Comparison of ENCODE assay signal across 24 mouse cellular contexts in the genomic region with DNA sequence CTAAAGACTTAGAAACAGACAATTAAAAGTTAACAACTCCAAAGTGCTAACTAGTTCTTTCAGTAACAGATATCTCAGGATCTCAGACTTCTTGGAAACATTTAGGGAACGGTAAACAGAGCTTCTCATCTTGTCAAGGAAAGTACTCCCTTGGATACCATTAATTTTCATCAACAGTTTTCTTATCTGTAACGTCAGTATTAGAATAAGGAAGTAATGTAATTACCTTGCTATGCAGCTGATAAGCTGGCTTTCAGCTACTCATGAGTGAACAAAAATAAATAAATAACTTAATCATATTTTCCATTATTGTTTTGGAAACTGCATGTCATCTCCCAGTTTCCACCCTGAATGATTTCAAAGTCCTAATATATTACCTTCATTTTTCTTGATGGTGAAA.
A peak's percentile ranks its signal among the peaks of the same experiment; 100 is the strongest.
DNase-seq lines count a peak whose midpoint lies in the region; ATAC-seq and TF ChIP-seq lines count a peak whose summit lies in the region.
"Had no signal": no experiment of that assay in that cellular context is flagged by ENCODE, and none has a peak within 500 bp of the region (broad histone marks: within the 10 kb centered on the region; RNA-seq: fewer than 3 reads in every experiment).

No protein-coding gene starts in this region.

- no peak for TF ChIP-seq RAD21 in MEL (IDR thresholded peaks at IDR 0.05; ENCODE audit: low read depth, low read length)

- no peaks in the 10 kb centered on the region for H3K79me2 ChIP-seq in MEL (ENCODE audit: control insufficient read depth, insufficient read depth, low read length, poor library complexity)

- DNase-seq in G1E (ENCODE audit: low spot score), result no peak
- peak; percentile 55 for DNase-seq in MEL (ENCODE audit: low read depth, low spot score)
- DNase-seq in MEL-GATA-1-ER (ENCODE audit: extremely low read depth, low read depth), result peak; percentile 10
- no peak for DNase-seq in adrenal gland, adult 2 months
- DNase-seq in Muller cell, postnatal 12 days (ENCODE audit: inconsistent ontology term), result no peak
- DNase-seq: adrenal gland, adult 8-10 months; adrenal gland, postnatal 10 days; adrenal gland, postnatal 14 days; adrenal gland, postnatal 25 days; adrenal gland, postnatal 36 days; B cell, adult 2 months; cerebellum, adult 11 months; cerebellum, adult 11-12 months; cerebellum, adult 18-20 months; cerebellum, adult 2 months; cerebellum, adult 8-10 months; cerebellum, adult 9-10 months; cerebellum, adult 9-11 months; cerebellum, postnatal 10 days had no signal

- no peaks in the 10 kb centered on the region for H3K27me3 ChIP-seq in G1E (ENCODE audit: insufficient read depth, low read length)
- no peaks in the 10 kb centered on the region for H3K27me3 ChIP-seq in MEL (ENCODE audit: control insufficient read depth in 1 of 2, insufficient read depth in 2 of 2, low read length in 2 of 2)
- no peaks in the 10 kb centered on the region for H3K27me3 ChIP-seq in kidney, embryonic 16.5 days (ENCODE audit: insufficient read depth, low read length)
- H3K27me3 ChIP-seq: CH12.LX, Patski had no signal

- TF ChIP-seq EP300 in MEL (IDR thresholded peaks at IDR 0.05; ENCODE audit: low read depth in 1 of 2, low read length in 2 of 2), result peak; percentile 86 to 92

- H3K36me3 ChIP-seq in G1E (replicated peaks) (no peaks in the 10 kb centered on the region), MEL (ENCODE audit: control insufficient read depth in 1 of 2, insufficient read depth in 2 of 2, low read length in 2 of 2) (peaks cover 0 to 6% of the 10 kb centered on the region in 2 experiments; a peak in 2 of 4 replicates)
- no peaks in the 10 kb centered on the region for H3K36me3 ChIP-seq in kidney, embryonic 16.5 days (ENCODE audit: insufficient read depth, low read length)

- no peak overlapping the region for H3K4me3 ChIP-seq in G1E (ENCODE audit: low read depth, low read length)
- no peak overlapping the region for H3K4me3 ChIP-seq in MEL (ENCODE audit: control insufficient read depth in 1 of 2, insufficient read depth in 1 of 2, low read depth in 2 of 2, low read length in 2 of 2)
- no peak overlapping the region for H3K4me3 ChIP-seq in kidney, embryonic 16.5 days (ENCODE audit: low read length)

- no peak overlapping the region for H3K9ac ChIP-seq in MEL (ENCODE audit: control insufficient read depth, low read depth, low read length, poor library complexity, severe bottlenecking)
- H3K9ac ChIP-seq in kidney, embryonic 16.5 days (replicated peaks; ENCODE audit: low read length), result no peak overlapping the region

- peak; percentile 50; the same call in 1 of the 2 replicates for ATAC-seq in G1E (ENCODE audit: extremely low read depth, insufficient number of reproducible peaks, low FRiP score, poor library complexity, severe bottlenecking)
- ATAC-seq in kidney, embryonic 16.5 days (ENCODE audit: low FRiP score, low TSS enrichment), result no peak
- ATAC-seq: activated CD4-positive, CD25-positive, alpha-beta regulatory T cell, adult 4 months; CD4-positive, CD25-positive, alpha-beta regulatory T cell, adult 4 months; Patski had no signal

- no peak overlapping the region for H3K27ac ChIP-seq in MEL (ENCODE audit: control insufficient read depth, low read depth, low read length)
- H3K27ac ChIP-seq in kidney, embryonic 16.5 days (ENCODE audit: low read length), result no peak overlapping the region

- H3K4me1 ChIP-seq in G1E (ENCODE audit: insufficient read depth, low read depth, low read length) (no peaks in the 10 kb centered on the region), MEL (ENCODE audit: control insufficient read depth in 1 of 2, insufficient read depth in 2 of 2, low read length in 2 of 2) (0 out of 4 replicates have a peak, but pooled peaks cover 0 to 2% of the 10 kb centered on the region in 2 experiments)
- no peaks in the 10 kb centered on the region for H3K4me1 ChIP-seq in kidney, embryonic 16.5 days (ENCODE audit: insufficient read depth, low read length)

- no peak overlapping the region for H3K4me2 ChIP-seq in kidney, embryonic 16.5 days (replicated peaks; ENCODE audit: low read depth, low read length)

- H3K9me3 ChIP-seq in G1E (replicated peaks) (no peaks in the 10 kb centered on the region), MEL (replicated peaks; ENCODE audit: insufficient read depth, low read length) (no peaks in the 10 kb centered on the region)
- no peaks in the 10 kb centered on the region for H3K9me3 ChIP-seq in kidney, embryonic 16.5 days (ENCODE audit: low read length)

- TF ChIP-seq CTCF in G1E (IDR thresholded peaks at IDR 0.05; ENCODE audit: low read depth, low read length) (no peak), MEL (IDR thresholded peaks at IDR 0.05 in 2 of 3, conservative IDR thresholded peaks at IDR 0.05 in 1 of 3; ENCODE audit: control insufficient read depth in 1 of 3, insufficient read depth in 1 of 3, low read depth in 2 of 3, low read length in 3 of 3, poor library complexity in 1 of 3, severe bottlenecking in 1 of 3) (no peak)

- 64% methylated on average over 2 of the region's 2 CpGs for WGBS in kidney, embryonic 16.5 days

- no peak for TF ChIP-seq POLR2A in MEL (IDR thresholded peaks at IDR 0.05; ENCODE audit: control insufficient read depth in 1 of 2, insufficient read depth in 1 of 2, low read depth in 1 of 2, low read length in 2 of 2, poor library complexity in 1 of 2)

TF ChIP-seq in MEL, 35 proteins besides CTCF, POLR2A, EP300 and RAD21:
- TF ChIP-seq NELFE (IDR thresholded peaks at IDR 0.05; ENCODE audit: low read depth, low read length) (no peak), USF1 (IDR thresholded peaks at IDR 0.05; ENCODE audit: low read depth, low read length) (no peak), ZC3H11A (IDR thresholded peaks at IDR 0.05; ENCODE audit: low read depth, low read length) (no peak), MYB (IDR thresholded peaks at IDR 0.05; ENCODE audit: low read depth, low read length) (peak; percentile 61; the same call in 1 of the 2 replicates), MAFK (IDR thresholded peaks at IDR 0.05; ENCODE audit: borderline replicate concordance, low read depth, low read length) (no peak), MEF2A (IDR thresholded peaks at IDR 0.05; ENCODE audit: extremely low read depth, insufficient replicate concordance, low read depth, low read length, poor library complexity, severe bottlenecking) (no peak), ELF1 (IDR thresholded peaks at IDR 0.05; ENCODE audit: low read depth, low read length) (no peak), ZNF384 (IDR thresholded peaks at IDR 0.05; ENCODE audit: low read depth, low read length) (no peak), GATA1 (IDR thresholded peaks at IDR 0.05; ENCODE audit: low read depth, low read length) (peak; percentile 85), SMC3 (IDR thresholded peaks at IDR 0.05; ENCODE audit: low read depth, low read length) (no peak), ZMIZ1 (IDR thresholded peaks at IDR 0.05; ENCODE audit: low read depth, low read length) (no peak), USF2 (IDR thresholded peaks at IDR 0.05; ENCODE audit: borderline replicate concordance in 1 of 2, insufficient read depth in 1 of 2, low read depth in 1 of 2, low read length in 2 of 2) (no peak), MYC (IDR thresholded peaks at IDR 0.05; ENCODE audit: low read depth, low read length) (no peak), BHLHE40 (IDR thresholded peaks at IDR 0.05; ENCODE audit: borderline replicate concordance, low read depth, low read length) (no peak), GABPA (IDR thresholded peaks at IDR 0.05; ENCODE audit: low read depth, low read length) (no peak), MAX (IDR thresholded peaks at IDR 0.05; ENCODE audit: low read length) (no peak), MXI1 (IDR thresholded peaks at IDR 0.05; ENCODE audit: low read depth, low read length) (no peak), POLR2AphosphoS2 (IDR thresholded peaks at IDR 0.05; ENCODE audit: low read length) (no peak), TCF12 (IDR thresholded peaks at IDR 0.05; ENCODE audit: low read depth, low read length) (peak; percentile 65; the same call in 1 of the 2 replicates), TAL1 (IDR thresholded peaks at IDR 0.05; ENCODE audit: low read length) (no peak), POLR2AphosphoS5 (IDR thresholded peaks at IDR 0.05; ENCODE audit: borderline replicate concordance, low read depth, low read length) (no peak), NRF1 (IDR thresholded peaks at IDR 0.05; ENCODE audit: insufficient read depth, low read depth, low read length, poor library complexity, severe bottlenecking) (no peak), JUND (IDR thresholded peaks at IDR 0.05; ENCODE audit: low read depth, low read length) (no peak), CHD2 (IDR thresholded peaks at IDR 0.05; ENCODE audit: low read length) (no peak), CHD1 (IDR thresholded peaks at IDR 0.05; ENCODE audit: low read depth, low read length) (no peak), KAT2A (conservative IDR thresholded peaks at IDR 0.05; ENCODE audit: low read depth, low read length) (no peak), E2F4 (IDR thresholded peaks at IDR 0.05; ENCODE audit: borderline replicate concordance, low read depth, low read length) (no peak), TBP (IDR thresholded peaks at IDR 0.05; ENCODE audit: low read depth, low read length) (no peak), ZKSCAN1 (IDR thresholded peaks at IDR 0.05; ENCODE audit: low read depth, low read length) (no peak), RCOR1 (IDR thresholded peaks at IDR 0.05; ENCODE audit: low read depth, low read length) (no peak), SIN3A (IDR thresholded peaks at IDR 0.05; ENCODE audit: low read length) (no peak), ETS1 (IDR thresholded peaks at IDR 0.05; ENCODE audit: low read depth, low read length) (peak; percentile 66), UBTF (IDR thresholded peaks at IDR 0.05; ENCODE audit: borderline replicate concordance, insufficient read depth, low read depth, low read length) (no peak), MAZ (IDR thresholded peaks at IDR 0.05; ENCODE audit: low read depth, low read length) (no peak), HCFC1 (IDR thresholded peaks at IDR 0.05; ENCODE audit: low read depth, low read length) (no peak)

Comparison
In these comparisons a context has a peak if more than half of its experiments do, and no peak if none do; other contexts are left out.
1. DNase-seq: peak in MEL (single experiment) and MEL-GATA-1-ER (single experiment); none in G1E (single experiment), adrenal gland, adult 2 months (single experiment) and Muller cell, postnatal 12 days (single experiment).